Mouse (Mus musculus) G1E (cell line): ENCODE data around the gene Klhl25. TPM values are rescaled to one million over a fixed set of nuclear protein-coding genes. Genes with fewer than 3 reads are reported as not detected.
"Not testable (repeated sequence)": the region's sequence is repeated elsewhere in the genome, so short reads cannot be mapped to it uniquely, and the experiment has no call there.

ENCODE experiments used
- ATAC-seq: 2 replicates; pipeline ENCODE4 v1.8.0; 2016; ENCODE audit warnings: mild to moderate bottlenecking; ENCODE audit not compliant: insufficient number of reproducible peaks, poor library complexity, low FRiP score, severe bottlenecking; ENCODE audit errors: extremely low read depth
- DNase-seq: peaks from one replicate; pipeline ENCODE4 v3.0.0; 2012; ENCODE audit warnings: low spot score
- H3K27me3 ChIP-seq: 2 replicates; pipeline ENCODE4 v1.6.1; 2012; ENCODE audit warnings: mild to moderate bottlenecking, low read length, inconsistent platforms; ENCODE audit not compliant: insufficient read depth
- H3K36me3 ChIP-seq: replicated peaks from 2 replicates; pipeline ENCODE3; 2012; ENCODE audit warnings: mild to moderate bottlenecking, inconsistent platforms
- H3K4me1 ChIP-seq: 2 replicates; pipeline ENCODE4 v1.6.1; 2012; ENCODE audit warnings: low read depth, low read length, inconsistent platforms, mixed read lengths; ENCODE audit not compliant: insufficient read depth
- H3K4me3 ChIP-seq: 2 replicates; pipeline ENCODE4 v1.5.1; 2012; ENCODE audit warnings: low read depth, mild to moderate bottlenecking, inconsistent platforms, low read length, moderate library complexity, mixed read lengths
- H3K9me3 ChIP-seq: replicated peaks from 2 replicates; pipeline ENCODE4 v1.6.1; 2012; ENCODE audit warnings: inconsistent platforms
- CTCF ChIP-seq: IDR thresholded peaks from 2 replicates; pipeline ENCODE4 v1.5.1; 2012; ENCODE audit warnings: low read depth, low read length, inconsistent platforms, mixed read lengths
- GATA1 ChIP-seq: IDR thresholded peaks from 2 replicates; pipeline ENCODE4 v1.6.1; 2012; ENCODE audit warnings: borderline replicate concordance, low read length, inconsistent platforms, mixed read lengths
- GATA2 ChIP-seq: IDR thresholded peaks from 2 replicates; pipeline ENCODE4 v1.6.1; 2012; ENCODE audit warnings: low read depth, low read length, inconsistent platforms, borderline replicate concordance
- POLR2AphosphoS5 ChIP-seq: IDR thresholded peaks from 2 replicates; pipeline ENCODE4 v1.6.1; 2012; ENCODE audit warnings: low read depth, low read length, inconsistent platforms; ENCODE audit not compliant: insufficient replicate concordance
- TAL1 ChIP-seq: conservative IDR thresholded peaks from 2 replicates; pipeline ENCODE4 v1.6.1; 2012; ENCODE audit warnings: low read depth, low read length, inconsistent platforms, mixed read lengths
- polyA plus RNA-seq: library from polyadenylated mRNA; stranded (reverse); fragments of >175 nt; gene quantifications from 2 replicates; pipeline ENCODE4 v1.2.3, GENCODE M21; 2012
- total RNA-seq, 2 experiments: library from RNA; stranded (forward) in 1 of 2; stranded (reverse) in 1 of 2; fragments of 200-1000 nt in 1 of 2; fragments of >200 nt in 1 of 2; fragmentation: Nextera tagmentation in 1 of 2; gene quantifications; 2 replicates each; pipeline ENCODE4 v1.2.3; 2014 to 2017

Gene Klhl25
- total and polyA plus RNA-seq, 3 experiments: 5.4 to 51.2 (median 9.6) TPM

DNA sequence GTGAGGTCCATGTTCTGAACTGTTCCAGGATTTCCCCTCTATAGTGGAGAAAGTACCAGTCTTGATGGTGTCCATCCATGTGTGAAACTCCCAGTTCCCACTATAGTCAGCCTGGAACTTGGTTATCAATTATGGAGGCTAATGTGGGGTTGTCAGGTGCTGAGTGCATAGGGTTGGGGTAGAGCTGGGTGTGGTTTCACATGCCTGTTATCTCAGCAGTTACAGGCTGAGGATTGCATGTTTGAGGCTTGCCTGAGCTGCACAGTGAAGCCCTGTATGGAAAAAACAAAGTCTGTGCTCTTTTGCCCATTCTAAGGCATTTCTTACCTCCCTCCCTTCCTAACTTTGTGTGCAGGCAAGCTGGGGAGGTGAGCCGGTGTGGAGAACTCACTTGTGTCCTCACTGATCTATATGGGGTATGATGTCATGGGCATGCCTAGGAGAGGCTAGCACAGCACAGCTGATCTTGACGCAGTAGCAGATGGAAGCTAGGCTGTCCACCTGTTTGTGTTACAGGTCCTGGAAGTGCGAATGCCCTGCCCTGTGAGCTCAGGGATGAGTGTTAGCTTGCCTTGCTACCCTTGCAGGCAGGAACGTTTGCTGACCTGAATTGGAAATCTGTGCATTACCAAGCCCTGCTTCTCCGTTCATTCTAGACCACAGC, 15.3 kb downstream of the Klhl25 start:
- DNase-seq, H3K4me3 ChIP-seq, H3K27me3 ChIP-seq: not testable (repeated sequence)
- Histone ChIP-seq H3K36me3 (peaks cover 62% of the 10 kb centered on the region), H3K9me3 (peaks cover 10% of the 10 kb centered on the region), H3K4me1 (peaks cover 30% of the 10 kb centered on the region)
- ATAC-seq: peak; percentile 69; the same call in 1 of the 2 replicates

DNA sequence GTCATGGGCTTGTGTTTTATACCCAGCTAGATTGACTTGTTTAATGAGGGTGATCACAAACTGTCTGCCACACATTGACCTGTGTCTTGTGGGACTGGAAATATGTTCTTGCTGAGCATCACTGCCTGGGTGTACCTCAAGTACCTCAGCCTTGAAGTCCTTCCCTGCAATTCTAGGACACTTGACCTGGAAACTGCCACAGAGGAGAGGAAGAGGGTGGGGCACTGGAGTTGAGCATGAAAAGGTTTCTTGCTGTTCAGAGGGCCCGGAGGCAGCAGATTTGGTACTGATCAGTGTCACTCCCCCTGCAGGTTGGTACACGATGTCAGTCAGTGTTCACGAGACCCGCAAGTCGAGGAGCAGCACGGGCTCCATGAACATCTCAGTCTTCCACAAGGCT, 16.9 kb downstream of the Klhl25 start:
- TF ChIP-seq CTCF: no peak
- H3K4me3 ChIP-seq: no peak overlapping the region
- DNase-seq (no peak), ATAC-seq (no peak)
- H3K27me3 ChIP-seq: no peaks in the 10 kb centered on the region
- H3K4me1 ChIP-seq: peaks cover 33% of the 10 kb centered on the region
- H3K36me3 ChIP-seq: peaks cover 69% of the 10 kb centered on the region
- H3K9me3 ChIP-seq: peaks cover 8% of the 10 kb centered on the region

DNA sequence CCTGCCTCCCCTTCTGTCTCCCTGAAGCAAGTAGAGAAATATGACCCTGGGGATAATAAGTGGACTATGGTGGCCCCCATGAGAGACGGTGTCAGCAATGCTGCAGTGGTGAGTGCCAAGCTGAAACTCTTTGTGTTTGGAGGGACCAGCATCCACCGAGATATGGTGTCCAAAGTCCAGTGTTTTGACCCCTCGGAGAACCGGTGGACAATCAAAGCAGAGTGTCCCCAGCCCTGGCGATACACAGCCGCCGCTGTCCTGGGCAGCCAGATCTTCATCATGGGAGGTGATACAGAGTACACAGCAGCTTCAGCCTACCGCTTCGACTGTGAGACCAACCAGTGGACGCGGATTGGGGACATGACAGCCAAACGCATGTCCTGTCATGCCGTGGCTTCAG, 18.4 kb downstream of the Klhl25 start:
- no peaks in the 10 kb centered on the region for H3K27me3 ChIP-seq
- TF ChIP-seq CTCF: no peak
- TF ChIP-seq GATA1: no peak
- TF ChIP-seq GATA2: no peak
- no peak for TF ChIP-seq POLR2AphosphoS5
- DNase-seq (no peak), ATAC-seq (no peak)
- peaks cover 75% of the 10 kb centered on the region for H3K36me3 ChIP-seq
- H3K9me3 ChIP-seq: peaks cover 7% of the 10 kb centered on the region
- H3K4me3 ChIP-seq: no peak overlapping the region
- peaks cover 33% of the 10 kb centered on the region for H3K4me1 ChIP-seq

DNA sequence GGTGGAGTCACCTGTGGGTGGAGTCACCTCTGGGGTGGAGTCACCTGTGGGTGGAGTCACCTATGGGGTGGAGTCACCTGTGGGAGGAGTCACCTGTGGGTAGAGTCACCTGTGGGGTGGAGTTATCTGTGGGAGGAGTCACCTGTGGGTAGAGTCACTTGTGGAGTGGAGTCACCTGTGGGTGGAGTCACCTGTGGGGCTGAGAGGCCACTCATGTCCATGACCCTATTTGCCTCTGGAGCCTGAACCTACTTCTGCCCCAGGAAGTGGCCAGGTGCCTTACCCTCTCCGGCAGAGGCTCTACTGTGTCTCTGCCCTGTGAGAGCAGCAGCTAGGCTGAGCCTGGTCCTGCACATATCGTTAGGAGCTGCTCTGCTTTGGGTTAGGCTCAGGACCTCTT, 20.6 kb downstream of the Klhl25 start:
- Histone ChIP-seq H3K27me3 (no peaks in the 10 kb centered on the region), H3K9me3 (peaks cover 7% of the 10 kb centered on the region), H3K4me1 (peaks cover 26% of the 10 kb centered on the region), H3K4me3 (no peak overlapping the region), H3K36me3 (peaks cover 93% of the 10 kb centered on the region)
- TF ChIP-seq TAL1 (no peak), GATA1 (no peak), GATA2 (no peak)
- no peak for ATAC-seq
- no peak for DNase-seq

DNA sequence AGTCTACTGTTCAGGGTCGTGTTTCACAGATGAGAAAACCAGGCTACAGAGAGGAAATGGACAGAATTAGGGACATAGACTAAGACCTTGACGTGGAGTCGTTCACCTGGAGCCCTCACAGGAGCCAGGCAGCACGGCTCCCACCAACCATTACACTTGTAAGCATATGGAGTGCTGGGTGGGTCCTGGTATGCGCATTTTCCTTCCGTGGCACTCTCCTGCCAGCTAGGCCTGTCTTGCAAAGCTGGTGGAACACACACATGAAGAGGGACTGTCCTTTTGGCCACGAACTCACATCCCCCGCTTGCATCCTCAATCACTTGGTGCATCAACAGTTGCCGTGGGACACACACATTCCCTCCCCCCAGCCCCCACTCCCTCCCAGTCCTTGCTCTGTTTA, 22.4 kb downstream of the Klhl25 start:
- TF ChIP-seq GATA2 (no peak), TAL1 (no peak), GATA1 (no peak), POLR2AphosphoS5 (no peak), CTCF (no peak)

DNA sequence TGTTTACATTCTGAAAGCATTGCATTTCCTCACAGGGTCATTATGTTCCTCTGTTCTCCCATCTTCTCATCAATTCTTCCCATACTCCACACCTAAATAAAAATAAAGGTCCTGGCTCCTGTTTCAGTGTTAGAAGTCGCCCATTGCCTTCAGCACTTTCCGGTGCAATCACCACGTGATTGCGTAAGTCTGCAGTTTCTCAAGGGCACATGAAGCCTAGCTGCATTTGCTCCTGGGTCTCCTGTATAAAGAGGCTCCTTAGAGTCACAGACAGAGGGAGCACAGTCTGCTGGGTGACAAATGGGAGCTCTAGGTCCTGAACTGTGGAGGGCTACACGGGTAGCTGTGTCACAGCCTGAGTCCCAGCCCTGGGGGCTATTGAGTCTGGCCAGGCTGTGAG, 24.1 kb downstream of the Klhl25 start:
- no peak for DNase-seq
- TF ChIP-seq TAL1: no peak
- no peak for TF ChIP-seq GATA2
- TF ChIP-seq GATA1: no peak
- no peak for TF ChIP-seq CTCF
- TF ChIP-seq POLR2AphosphoS5: no peak
- Histone ChIP-seq H3K4me1 (peaks cover 10% of the 10 kb centered on the region), H3K36me3 (peaks cover 68% of the 10 kb centered on the region), H3K27me3 (no peaks in the 10 kb centered on the region), H3K9me3 (no peaks in the 10 kb centered on the region), H3K4me3 (no peak overlapping the region)
- ATAC-seq: no peak

More for the DNA sequence above, 22.4 kb downstream of the Klhl25 start:
- DNase-seq: no peak
- no peak for ATAC-seq
- Histone ChIP-seq H3K4me1 (peaks cover 13% of the 10 kb centered on the region), H3K9me3 (no peaks in the 10 kb centered on the region; the same call in 1 of the 2 replicates), H3K4me3 (no peak overlapping the region), H3K36me3 (peaks cover 85% of the 10 kb centered on the region), H3K27me3 (no peaks in the 10 kb centered on the region)

DNA sequence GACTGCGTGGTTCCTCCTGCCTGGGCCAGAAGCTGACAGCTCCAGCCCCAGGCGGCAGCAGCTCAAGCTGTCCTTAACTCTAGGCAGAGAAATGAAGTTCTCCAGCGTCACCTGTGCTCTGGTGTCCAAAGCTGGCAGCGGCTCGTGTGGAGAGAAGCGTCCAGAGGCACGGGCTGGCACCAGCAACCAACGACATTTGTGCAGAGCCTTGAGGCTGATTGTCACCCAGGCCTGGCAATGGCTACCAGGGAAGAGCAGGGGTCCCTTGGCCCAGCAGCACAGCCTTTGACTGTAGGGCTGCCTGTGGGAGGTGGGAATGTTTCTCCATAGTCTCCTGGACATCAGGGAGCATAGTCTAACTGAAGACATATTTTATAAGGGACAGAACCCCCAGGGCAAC, 24.6 kb downstream of the Klhl25 start:
- peaks cover 10% of the 10 kb centered on the region for H3K4me1 ChIP-seq
- no peaks in the 10 kb centered on the region for H3K9me3 ChIP-seq
- H3K36me3 ChIP-seq: peaks cover 64% of the 10 kb centered on the region
- ATAC-seq (no peak), DNase-seq (no peak)
- H3K27me3 ChIP-seq: no peaks in the 10 kb centered on the region
- H3K4me3 ChIP-seq: no peak overlapping the region
- no peak for TF ChIP-seq GATA1
- no peak for TF ChIP-seq POLR2AphosphoS5
- TF ChIP-seq GATA2: no peak
- TF ChIP-seq TAL1: no peak
- no peak for TF ChIP-seq CTCF
